8 mouse cellular contexts compared by ENCODE assay signal in the genomic region with DNA sequence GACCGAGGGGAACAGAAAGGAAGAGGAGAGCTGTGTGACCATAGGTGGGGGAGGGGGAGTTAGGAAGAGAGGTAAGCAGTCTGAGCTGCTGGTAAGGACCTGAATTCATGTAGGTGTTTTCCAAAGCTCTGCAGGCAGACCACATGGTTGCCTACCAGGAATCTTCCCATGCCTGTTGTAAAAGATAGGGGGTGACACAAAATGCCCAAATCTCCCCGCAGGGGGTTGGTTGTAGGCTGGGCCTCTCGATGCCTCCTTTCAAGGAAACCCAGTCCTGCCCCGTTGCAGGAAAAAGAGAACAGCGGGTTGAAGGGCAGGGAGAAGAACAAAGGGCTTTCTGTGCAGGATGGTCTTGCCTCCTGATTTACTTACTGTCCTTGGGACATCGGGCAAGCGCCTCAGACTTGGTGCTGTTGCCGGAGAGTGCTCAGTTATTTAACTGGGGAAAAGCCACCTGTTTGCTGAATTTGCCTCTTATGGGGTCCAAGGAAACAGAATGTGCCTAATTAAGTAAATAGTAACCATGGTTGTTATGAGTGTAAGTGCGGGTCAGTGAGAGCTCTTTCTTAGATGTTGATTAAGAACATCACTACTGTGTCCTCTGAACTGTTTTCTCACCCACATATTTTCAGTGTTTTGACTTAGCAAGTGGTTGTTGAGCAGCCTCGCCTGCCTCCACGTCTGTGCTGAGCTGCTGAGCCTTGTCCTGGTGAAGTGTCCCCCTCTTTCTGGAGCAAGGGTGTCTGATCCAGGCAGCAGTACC.
DNase-seq lines count a peak whose midpoint lies in the region; ATAC-seq and TF ChIP-seq lines count a peak whose summit lies in the region.

No protein-coding gene starts in this region.

- no peaks in the 10 kb centered on the region for H3K27me3 ChIP-seq in heart, embryonic 14.5 days (ENCODE audit: control insufficient read depth, insufficient read depth, low read length)
- no peaks in the 10 kb centered on the region for H3K27me3 ChIP-seq in kidney, embryonic 16.5 days (ENCODE audit: insufficient read depth, low read length)
- no peaks in the 10 kb centered on the region for H3K27me3 ChIP-seq in lung, embryonic 14.5 days (ENCODE audit: insufficient read depth, low read length)

- no peak overlapping the region for H3K27ac ChIP-seq in heart, embryonic 14.5 days (replicated peaks in 1 of 2; ENCODE audit: control insufficient read depth in 1 of 2, insufficient read depth in 1 of 2, low read depth in 2 of 2, low read length in 2 of 2)
- peak overlapping the region; percentile 76 for H3K27ac ChIP-seq in kidney, embryonic 16.5 days (ENCODE audit: low read length)
- H3K27ac ChIP-seq in lung, embryonic 14.5 days (ENCODE audit: low read depth): peak overlapping the region; percentile 65; the same call in 1 of the 2 replicates

- H3K4me2 ChIP-seq in heart, embryonic 14.5 days (ENCODE audit: low read length): peak overlapping the region; percentile 61
- H3K4me2 ChIP-seq in kidney, embryonic 16.5 days (replicated peaks; ENCODE audit: low read depth, low read length): peak overlapping the region; percentile 65
- peak overlapping the region; percentile 67 for H3K4me2 ChIP-seq in lung, embryonic 14.5 days

- H3K4me3 ChIP-seq in heart, embryonic 14.5 days (ENCODE audit: control insufficient read depth in 1 of 2, insufficient read depth in 1 of 2, low read depth in 1 of 2, low read length in 2 of 2): peak overlapping the region; percentile 30 to 34; a peak in 3 of 4 replicates
- peak overlapping the region; percentile 44 for H3K4me3 ChIP-seq in kidney, embryonic 16.5 days (ENCODE audit: low read length)
- peak overlapping the region; percentile 22; the same call in 1 of the 2 replicates for H3K4me3 ChIP-seq in lung, embryonic 14.5 days (ENCODE audit: low read depth, low read length)

- no peak for TF ChIP-seq CTCF in lung, embryonic 14.5 days (IDR thresholded peaks at IDR 0.05; ENCODE audit: low read depth)

- H3K4me1 ChIP-seq in heart, embryonic 14.5 days (ENCODE audit: control insufficient read depth in 2 of 2, insufficient read depth in 2 of 2, low read length in 2 of 2): peaks cover 12 to 13% of the 10 kb centered on the region in 2 experiments
- peaks cover 20% of the 10 kb centered on the region for H3K4me1 ChIP-seq in kidney, embryonic 16.5 days (ENCODE audit: insufficient read depth, low read length)
- H3K4me1 ChIP-seq in lung, embryonic 14.5 days (ENCODE audit: insufficient read depth): peaks cover 7% of the 10 kb centered on the region

- H3K36me3 ChIP-seq in heart, embryonic 14.5 days (ENCODE audit: control insufficient read depth, insufficient read depth, low read length): no peaks in the 10 kb centered on the region
- no peaks in the 10 kb centered on the region for H3K36me3 ChIP-seq in kidney, embryonic 16.5 days (ENCODE audit: insufficient read depth, low read length)
- no peaks in the 10 kb centered on the region for H3K36me3 ChIP-seq in lung, embryonic 14.5 days (ENCODE audit: insufficient read depth)

- H3K9ac ChIP-seq in heart, embryonic 14.5 days (ENCODE audit: low read length): peak overlapping the region; percentile 66
- peak overlapping the region; percentile 58 for H3K9ac ChIP-seq in kidney, embryonic 16.5 days (replicated peaks; ENCODE audit: low read length)
- H3K9ac ChIP-seq in lung, embryonic 14.5 days: peak overlapping the region; percentile 27

- no peaks in the 10 kb centered on the region for H3K9me3 ChIP-seq in heart, embryonic 14.5 days (ENCODE audit: control insufficient read depth, low read length)
- no peaks in the 10 kb centered on the region for H3K9me3 ChIP-seq in kidney, embryonic 16.5 days (ENCODE audit: low read length)
- H3K9me3 ChIP-seq in lung, embryonic 14.5 days (ENCODE audit: low read depth, low read length): no peaks in the 10 kb centered on the region

- DNase-seq in thymus, postnatal 14 days: peak; percentile 5
- no peak for DNase-seq in thymus, postnatal 36 days
- DNase-seq in embryo, embryonic 9.5 days (ENCODE audit: extremely low spot score): peak; percentile 60
- DNase-seq in lung, embryonic 14.5 days: peak; percentile 24
- peak; percentile 69 for DNase-seq in retina, postnatal 1 day
- no peak for DNase-seq in ovary, adult 18-20 months (ENCODE audit: low spot score)

- WGBS in heart, embryonic 14.5 days: 32% methylated on average over 11 of the region's 11 CpGs
- 24% methylated on average over 11 of the region's 11 CpGs for WGBS in kidney, embryonic 16.5 days
- 31% methylated on average over 11 of the region's 11 CpGs for WGBS in lung, embryonic 14.5 days

- no peak for ATAC-seq in heart, embryonic 14.5 days (ENCODE audit: insufficient number of reproducible peaks, insufficient read depth, low FRiP score, low read depth)
- peak; percentile 47 for ATAC-seq in kidney, embryonic 16.5 days (ENCODE audit: low FRiP score, low TSS enrichment)
- ATAC-seq in lung, embryonic 14.5 days (ENCODE audit: insufficient read depth): peak; percentile 5

Comparison
In these comparisons a context has a peak if more than half of its experiments do, and no peak if none do; other contexts are left out.
1. DNase-seq: peak in thymus, postnatal 14 days (single experiment), embryo, embryonic 9.5 days (single experiment), lung, embryonic 14.5 days (single experiment) and retina, postnatal 1 day (single experiment); none in thymus, postnatal 36 days (0 of 2) and ovary, adult 18-20 months (single experiment).
2. H3K27ac ChIP-seq: peak in kidney, embryonic 16.5 days (single experiment) and lung, embryonic 14.5 days (single experiment); none in heart, embryonic 14.5 days (0 of 2).
3. Peak in every context shown above with its lines, with median percentiles within 50 percentile points of each other: H3K4me2 ChIP-seq, H3K4me3 ChIP-seq and H3K9ac ChIP-seq.